Mouse (Mus musculus) limb, embryonic 14.5 days (tissue): ENCODE results near the gene Wdr46. TPM values are rescaled to one million over a fixed set of nuclear protein-coding genes. Genes with fewer than 3 reads are reported as not detected.
A peak's percentile ranks its signal among the peaks of the same experiment; 100 is the strongest.

Experiments
- ATAC-seq: fragments of 200-750 bp; cut with Nextera tagmentation; 2 replicates; pipeline ENCODE4 v1.8.0; 2017; ENCODE audit warnings: low read depth, moderate number of reproducible peaks, moderate TSS enrichment; ENCODE audit not compliant: low FRiP score
- DNase-seq: peaks from one replicate; pipeline ENCODE4 v3.0.0-alpha.2; 2015; ENCODE audit warnings: low spot score
- H3K27ac ChIP-seq: fragments of 300-500 bp; sonication (generic); replicated peaks from 2 replicates; pipeline ENCODE4 v1.5.1; 2014; ENCODE audit warnings: low read depth, mild to moderate bottlenecking, low read length, moderate library complexity, mixed read lengths
- H3K27me3 ChIP-seq: fragments of 300-500 bp; sonication (generic); 2 replicates; pipeline ENCODE4 v1.6.1; 2014; ENCODE audit warnings: low read length, mixed read lengths; ENCODE audit not compliant: control insufficient read depth, insufficient read depth
- H3K36me3 ChIP-seq: fragments of 300-500 bp; sonication (generic); 2 replicates; pipeline ENCODE4 v1.6.1; 2014; ENCODE audit warnings: mild to moderate bottlenecking, low read length, moderate library complexity, mixed read lengths; ENCODE audit not compliant: control insufficient read depth, insufficient read depth
- H3K4me1 ChIP-seq: fragments of 300-500 bp; sonication (generic); 2 replicates; pipeline ENCODE4 v1.6.1; 2014; ENCODE audit warnings: antibody characterized with exemption, low read length, mixed read lengths; ENCODE audit not compliant: control insufficient read depth, insufficient read depth
- H3K4me2 ChIP-seq: fragments of 300-500 bp; sonication (generic); replicated peaks from 2 replicates; pipeline ENCODE4 v1.6.1; 2014; ENCODE audit warnings: low read depth, mild to moderate bottlenecking, low read length, moderate library complexity; ENCODE audit not compliant: severe bottlenecking
- H3K4me3 ChIP-seq: fragments of 300-500 bp; sonication (generic); replicated peaks from 2 replicates; pipeline ENCODE4 v1.5.1; 2014; ENCODE audit warnings: low read length
- H3K9ac ChIP-seq: fragments of 300-500 bp; sonication (generic); 2 replicates; pipeline ENCODE4 v1.6.1; 2014; ENCODE audit warnings: mild to moderate bottlenecking, low read depth, low read length, moderate library complexity; ENCODE audit not compliant: severe bottlenecking
- H3K9me3 ChIP-seq: fragments of 300-500 bp; sonication (generic); 2 replicates; pipeline ENCODE4 v1.6.1; 2016; ENCODE audit warnings: low read length; ENCODE audit not compliant: control insufficient read depth
- POLR2A ChIP-seq: fragments of 200-500 bp; IDR thresholded peaks from 2 replicates; pipeline ENCODE4 v1.8.0; 2012; ENCODE audit warnings: inconsistent platforms, mild to moderate bottlenecking, moderate library complexity, borderline replicate concordance; ENCODE audit not compliant: insufficient read depth, insufficient read length; ENCODE audit errors: extremely low read depth
- WGBS: fragments of 180-500 bp; shearing (Covaris S2); extraction: QIAGEN DNeasy Blood & Tissue Kit; methylation state at CpG from one replicate; pipeline ENCODE4 v1.1.7; 2014; 5-methylcytosine and 5-hydroxymethylcytosine counted together
- polyA plus RNA-seq, 2 experiments: library from polyadenylated mRNA; depleted of rRNA in 1 of 2; stranded (reverse) in 1 of 2; unstranded in 1 of 2; fragments of >200 nt; fragmentation: Nextera tagmentation in 1 of 2; extraction: Ambion mirVana in 1 of 2; gene quantifications; 2 replicates each; pipeline versions ENCODE4 v1.2.1 to v1.2.3; 2012 to 2014

The Wdr46 gene
- polyA plus RNA-seq, 2 experiments = 21.6 to 30.9 TPM

DNA sequence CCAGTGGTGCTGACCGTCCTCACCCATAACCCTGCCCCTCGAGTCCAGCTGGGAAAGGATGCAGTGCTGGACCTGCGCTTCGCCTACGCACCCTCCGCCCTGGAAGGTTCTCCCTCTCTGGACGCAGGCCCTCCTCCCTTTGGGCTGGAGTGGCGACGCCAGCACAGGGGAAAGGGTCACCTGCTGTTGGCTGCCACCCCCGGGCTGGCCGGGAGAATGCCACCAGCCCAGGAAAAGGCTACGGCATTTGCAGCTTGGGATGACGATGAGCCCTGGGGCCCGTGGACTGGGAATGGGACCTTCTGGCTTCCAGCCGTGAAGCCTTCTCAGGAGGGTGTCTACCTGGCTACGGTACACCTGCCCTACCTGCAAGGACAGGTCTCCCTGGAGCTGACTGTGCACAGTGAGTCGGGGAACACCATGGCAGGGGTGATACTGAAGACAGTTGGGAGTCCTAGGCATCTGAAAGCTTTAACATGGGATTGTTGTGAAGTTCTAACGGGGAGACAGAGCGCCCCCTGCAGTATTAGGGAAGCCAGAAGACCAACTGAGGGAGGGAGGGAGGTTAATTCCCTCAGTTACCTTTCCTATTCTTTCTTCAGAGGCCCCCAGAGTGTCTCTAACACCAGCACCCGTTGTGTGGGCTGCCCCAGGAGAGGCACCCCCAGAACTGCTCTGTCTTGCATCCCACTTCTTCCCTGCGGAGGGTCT is 14.9 kb upstream of the Wdr46 start:
- Histone ChIP-seq H3K36me3 (peaks cover 16% of the 10 kb centered on the region), H3K27me3 (no peaks in the 10 kb centered on the region), H3K27ac (no peak overlapping the region), H3K4me1 (peaks cover 8% of the 10 kb centered on the region), H3K9me3 (no peaks in the 10 kb centered on the region), H3K9ac (no peak overlapping the region), H3K4me3 (no peak overlapping the region), H3K4me2 (no peak overlapping the region)
- 82% methylated on average over 21 of the region's 21 CpGs for WGBS
- DNase-seq (no peak), ATAC-seq (no peak)
- TF ChIP-seq POLR2A = no peak

DNA sequence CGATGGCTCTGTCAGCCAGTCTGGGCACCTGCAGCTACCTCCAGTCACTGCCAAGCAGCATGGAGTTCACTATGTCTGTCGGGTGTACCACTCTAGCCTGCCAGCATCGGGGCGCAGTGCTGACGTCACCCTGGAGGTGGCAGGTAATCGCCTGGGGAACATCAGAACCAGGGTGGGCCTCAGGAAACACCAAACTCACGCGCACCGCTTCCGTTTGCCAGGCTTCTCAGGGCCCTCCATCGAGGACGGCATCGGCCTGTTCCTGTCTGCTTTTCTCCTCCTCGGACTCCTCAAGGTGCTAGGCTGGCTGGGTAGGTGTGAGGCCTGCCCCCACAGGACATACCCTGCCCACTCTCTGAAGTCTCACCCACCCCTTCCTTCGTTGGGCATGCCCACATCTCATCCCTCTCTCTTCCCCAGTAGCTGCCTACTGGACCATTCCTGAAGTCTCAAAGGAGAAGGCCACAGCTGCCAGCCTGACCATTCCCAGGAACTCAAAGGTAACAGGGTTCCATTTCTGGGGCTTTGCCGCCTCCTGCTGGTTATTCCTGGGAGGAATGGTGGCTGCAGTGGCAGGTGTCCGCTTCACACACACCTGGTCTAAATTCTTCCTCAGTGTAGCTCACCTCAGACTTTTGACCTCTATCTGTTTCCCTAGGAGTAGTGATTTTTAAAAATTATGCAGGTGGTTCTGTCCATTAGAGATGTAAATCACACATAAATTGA is 14.1 kb upstream of the Wdr46 start:
- Histone ChIP-seq H3K4me3 (no peak overlapping the region), H3K9me3 (no peaks in the 10 kb centered on the region), H3K4me2 (no peak overlapping the region), H3K4me1 (peaks cover 13% of the 10 kb centered on the region), H3K9ac (no peak overlapping the region), H3K27me3 (no peaks in the 10 kb centered on the region), H3K27ac (no peak overlapping the region), H3K36me3 (peaks cover 16% of the 10 kb centered on the region)
- 77% methylated on average over 15 of the region's 17 CpGs for WGBS
- no peak for ATAC-seq
- no peak for TF ChIP-seq POLR2A
- DNase-seq = no peak

DNA sequence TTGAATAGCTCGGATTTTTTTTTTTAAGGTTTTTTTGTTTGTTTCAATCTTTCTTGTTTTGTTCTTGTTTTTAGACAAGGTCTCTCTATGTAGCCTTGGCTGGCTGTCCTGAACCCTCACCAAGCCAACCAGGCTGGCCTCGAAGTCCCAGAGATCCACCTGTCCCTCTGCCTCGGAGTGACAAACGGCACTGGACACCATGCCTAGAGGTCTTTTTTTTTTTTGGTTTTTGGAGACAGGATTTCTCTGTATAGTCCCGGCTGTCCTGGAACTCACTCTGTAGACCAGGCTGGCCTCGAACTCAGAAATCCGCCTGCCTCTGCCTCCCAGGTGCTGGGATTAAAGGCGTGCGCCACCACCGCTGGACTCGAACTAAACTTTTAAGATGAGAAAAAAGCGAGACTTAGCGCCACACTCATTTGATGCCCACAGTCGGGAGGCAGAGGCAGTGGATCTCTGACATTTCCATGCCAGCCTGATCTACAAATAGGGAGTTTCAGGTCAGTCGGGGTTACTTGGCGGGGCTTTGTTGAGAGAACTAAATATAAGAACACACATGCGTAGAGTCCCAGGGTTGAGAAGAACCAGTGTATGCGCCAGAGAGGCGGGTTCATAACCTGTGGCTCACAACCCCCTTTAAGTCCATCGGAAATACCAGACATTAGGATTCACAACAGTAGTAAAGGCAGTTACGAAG is 12.1 kb upstream of the Wdr46 start:
- H3K4me2 ChIP-seq = peak overlapping the region; percentile 98
- H3K27ac ChIP-seq = no peak overlapping the region
- H3K4me3 ChIP-seq = peak overlapping the region; percentile 84
- TF ChIP-seq POLR2A = no peak
- ATAC-seq (no peak), DNase-seq (no peak)
- peak overlapping the region; percentile 72 for H3K9ac ChIP-seq
- H3K27me3 ChIP-seq = no peaks in the 10 kb centered on the region
- 57% methylated on average over 21 of the region's 21 CpGs for WGBS
- peaks cover 30% of the 10 kb centered on the region for H3K36me3 ChIP-seq
- no peaks in the 10 kb centered on the region for H3K9me3 ChIP-seq
- H3K4me1 ChIP-seq = peaks cover 15% of the 10 kb centered on the region

DNA sequence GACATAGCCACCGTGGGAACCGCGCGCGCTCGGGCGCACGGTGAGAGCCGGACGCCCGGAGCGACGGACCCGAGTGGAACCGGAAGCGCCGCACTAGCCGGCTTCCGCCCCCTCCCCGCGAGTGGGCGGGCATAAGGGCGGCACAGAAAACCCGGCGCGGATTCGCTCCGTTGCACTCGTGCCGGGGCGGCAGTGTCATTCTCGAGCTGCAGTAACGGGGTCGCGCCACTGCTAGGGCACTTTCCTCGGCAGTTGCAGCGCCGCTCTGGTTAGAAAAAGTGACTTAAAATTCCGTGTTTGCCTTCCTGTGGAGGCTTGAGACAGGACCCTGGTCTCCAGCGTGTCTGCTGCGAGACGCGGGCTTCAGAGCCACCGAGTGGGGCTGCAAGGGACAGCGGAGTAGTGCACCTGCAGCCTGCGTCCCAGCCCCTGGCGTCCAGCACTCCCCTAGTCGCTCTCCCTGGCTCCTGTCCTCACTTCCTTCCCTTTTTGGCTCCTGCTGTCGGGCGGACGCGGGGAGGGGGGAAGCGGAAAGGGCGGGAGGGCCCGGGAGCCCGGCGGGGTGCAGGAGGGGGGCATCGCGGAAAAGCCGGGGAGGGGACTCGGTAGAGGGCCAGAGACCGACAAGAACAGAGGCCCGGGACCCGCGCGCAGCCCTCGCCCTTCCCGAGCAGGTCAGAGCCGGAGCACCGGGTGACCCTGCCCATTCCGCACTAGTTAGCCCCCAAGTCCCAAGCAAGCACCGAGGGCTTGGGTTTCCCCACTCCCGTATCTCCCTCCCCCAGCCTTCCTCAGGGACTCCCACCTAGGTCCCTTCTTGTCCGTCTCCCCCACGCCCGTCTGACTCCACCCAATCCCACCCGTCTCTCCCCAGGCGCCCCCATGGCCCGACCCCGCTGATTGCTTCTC is 10.8 kb upstream of the Wdr46 start, which contains the start of gene Rgl2:
Gene Rgl2 (plus strand): TSS at position 173 of the 909 bp plus-strand sequence.
- H3K27ac ChIP-seq = peak within 1 kb of the TSS; percentile 90
- WGBS = under 1% methylated on average over 62 of the region's 80 CpGs
- H3K4me2 ChIP-seq = peak within 1 kb of the TSS; percentile 98
- H3K4me1 ChIP-seq = peaks cover 15% of the 10 kb centered on the region
- peak; percentile 92 for ATAC-seq
- no peaks in the 10 kb centered on the region for H3K9me3 ChIP-seq
- peaks cover 35% of the 10 kb centered on the region for H3K36me3 ChIP-seq
- 0 out of 2 replicates have a peak, but pooled peaks have one; percentile 34 for TF ChIP-seq POLR2A
- peak within 1 kb of the TSS; percentile 72 for H3K9ac ChIP-seq
- H3K4me3 ChIP-seq = peak within 1 kb of the TSS; percentile 84
- H3K27me3 ChIP-seq = no peaks in the 10 kb centered on the region
- peak; percentile 94 for DNase-seq
